Mouse (Mus musculus) cortical plate, adult 2 months (tissue): Measurements from ENCODE around the gene Fam160b1.

ENCODE experiments used
- CTCF ChIP-seq: fragments of 200-500 bp; IDR thresholded peaks from 2 replicates; pipeline ENCODE4 v1.5.1; 2011; ENCODE audit warnings: mild to moderate bottlenecking, control low read depth, low read length; ENCODE audit not compliant: insufficient read depth; ENCODE audit errors: extremely low read depth
- POLR2A ChIP-seq: fragments of 200-500 bp; IDR thresholded peaks from 2 replicates; pipeline ENCODE4 v1.6.1; 2011; ENCODE audit warnings: mild to moderate bottlenecking, low read length, control low read depth; ENCODE audit not compliant: insufficient read depth; ENCODE audit errors: extremely low read depth

GRCm38 (mm10) chr19:57407947-57408346 is 47.5 kb downstream of the Fam160b1 start:
- TF ChIP-seq CTCF (no peak), POLR2A (no peak)
